Mouse (Mus musculus): ENCODE measurements around the gene Cat.
A peak's percentile ranks its signal among the peaks of the same experiment; 100 is the strongest.

Gene Cat

GRCm38 (mm10) chr2:103484617-103485401 lies at the start of gene Cat:
TSS of gene Cat (minus strand) at chr2:103485160.
- DNase-seq (ENCODE audit: low spot score in 2 of 2) = peak; percentile 94 to 96

GRCm38 (mm10) chr2:103525596-103525995 lies 40.6 kb upstream of the Cat start:
- DNase-seq (ENCODE audit: low spot score in 2 of 2) = no peak

DNA sequence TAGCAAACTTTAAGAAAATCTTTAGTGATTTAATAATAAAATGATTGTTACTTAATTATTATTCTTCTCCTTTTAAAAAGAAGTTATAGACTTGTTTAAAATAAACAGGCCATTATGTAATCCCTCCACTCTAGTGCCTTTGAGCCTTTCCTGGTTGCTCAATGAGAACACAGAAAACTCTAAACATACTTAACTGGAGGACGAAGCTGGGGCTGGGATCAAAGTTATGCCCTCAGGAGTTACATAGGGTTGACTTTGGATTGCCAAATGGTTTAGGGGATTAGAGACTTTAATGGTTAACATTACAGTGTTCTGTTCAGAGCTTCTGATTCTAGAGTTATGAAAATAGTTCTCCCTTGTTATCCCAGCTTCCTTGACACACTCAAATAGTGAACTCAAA lies 31.5 kb upstream of the Cat start:
- no peak for DNase-seq (ENCODE audit: low spot score in 2 of 2)

DNA sequence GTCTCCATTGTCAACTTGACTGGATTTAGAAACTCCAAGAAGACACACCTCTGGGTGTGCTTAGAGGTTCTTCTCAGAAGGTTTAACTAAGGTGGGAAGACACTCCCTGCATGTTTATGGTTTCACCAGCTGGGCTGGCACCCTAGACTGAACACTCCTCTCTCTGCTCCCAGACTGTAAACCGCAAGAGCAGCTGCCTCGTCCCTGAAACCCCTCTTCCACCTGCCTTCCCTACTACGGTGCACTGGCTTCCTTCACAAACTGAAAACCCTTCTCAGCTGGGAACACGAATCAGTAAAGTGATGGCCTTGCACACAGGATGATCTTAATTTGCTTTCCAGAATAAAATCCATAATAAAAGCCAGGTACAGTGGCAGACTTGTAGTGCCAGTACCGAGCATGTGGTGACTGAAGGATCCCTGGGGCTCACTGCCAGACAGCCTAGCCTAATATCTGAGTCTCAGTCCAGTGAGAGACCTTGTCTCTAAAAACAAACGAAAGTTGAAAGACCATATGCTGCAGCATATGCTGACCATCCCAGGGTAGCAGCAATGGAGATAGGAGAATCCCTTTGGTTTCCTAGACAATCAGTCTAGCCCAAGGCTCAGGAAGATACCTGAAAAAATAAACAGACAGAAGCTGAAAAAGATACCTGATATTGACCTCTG lies 30.7 kb upstream of the Cat start:
- DNase-seq (ENCODE audit: low spot score in 2 of 2) = no peak

GRCm38 (mm10) chr2:103512066-103512795 lies 27.3 kb upstream of the Cat start:
- DNase-seq (ENCODE audit: low spot score in 2 of 2) = no peak

DNA sequence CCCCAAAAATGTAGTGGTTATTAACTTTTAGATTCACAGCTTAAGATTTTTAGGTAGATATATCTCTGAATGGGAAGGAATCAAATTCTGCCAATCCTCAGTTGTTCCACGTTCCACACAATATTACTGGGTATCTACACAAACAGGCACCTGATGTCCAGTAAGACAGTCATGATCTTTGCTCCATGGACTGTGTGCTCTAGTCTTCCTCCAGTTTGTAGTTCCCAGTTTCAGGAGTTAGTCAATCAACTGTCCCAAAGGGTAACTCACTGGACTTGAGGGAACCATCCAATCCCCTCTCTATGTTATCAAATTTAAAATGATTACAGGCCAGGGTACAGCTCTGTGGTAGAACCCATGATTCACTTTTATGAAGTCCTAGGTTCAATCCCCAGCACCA lies 26.7 kb upstream of the Cat start:
- no peak for DNase-seq (ENCODE audit: low spot score in 2 of 2)

- DNase-seq (ENCODE audit: low spot score in 2 of 2) = no peak
Measured at GRCm38 (mm10) chr2:103511042-103511441, 26.1 kb upstream of the Cat start.

GRCm38 (mm10) chr2:103507651-103508050 lies 22.7 kb upstream of the Cat start:
- DNase-seq (ENCODE audit: low spot score in 2 of 2) = no peak

DNA sequence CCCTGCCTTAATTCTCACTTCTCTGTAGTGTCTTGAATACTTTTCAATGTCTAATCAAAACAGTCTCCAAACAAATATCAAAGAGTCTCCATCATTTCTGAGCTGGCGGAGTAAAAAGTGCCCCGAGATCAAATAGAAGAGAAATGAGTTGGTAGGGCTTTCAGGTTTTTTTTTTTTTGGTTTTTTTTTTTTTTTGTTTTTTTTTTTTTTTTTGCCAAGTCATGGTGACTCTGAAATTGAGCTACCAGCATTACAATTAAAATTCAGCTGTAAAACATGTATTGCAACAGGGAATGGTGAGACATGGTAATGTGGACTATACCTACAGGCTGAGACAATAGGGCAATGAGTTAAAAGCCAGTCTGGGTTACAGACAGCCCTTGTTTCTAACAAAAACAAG lies 21.0 kb upstream of the Cat start:
- DNase-seq (ENCODE audit: low spot score in 2 of 2) = no peak

DNA sequence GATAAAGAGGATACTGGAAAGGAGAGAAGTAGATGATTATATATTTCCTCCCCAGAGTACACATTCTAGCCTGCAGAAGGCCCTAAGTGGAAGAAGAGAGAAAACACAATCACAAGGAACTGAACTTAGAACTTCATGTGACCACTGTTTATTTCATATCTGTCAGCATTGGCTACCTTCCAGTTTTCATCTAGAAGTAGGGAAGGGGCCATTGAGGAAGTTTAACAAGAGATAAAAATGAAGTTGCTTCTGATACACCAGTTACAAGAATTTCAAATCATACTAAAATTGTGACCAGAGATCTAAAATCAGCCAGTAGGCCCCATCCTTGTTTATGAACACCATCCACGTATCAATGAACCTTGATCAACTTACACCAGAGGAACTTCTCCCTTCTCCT lies 19.5 kb upstream of the Cat start:
- DNase-seq (ENCODE audit: low spot score in 2 of 2) = no peak

- DNase-seq (ENCODE audit: low spot score in 2 of 2) = no peak
Measured at GRCm38 (mm10) chr2:103500769-103501168, 15.8 kb upstream of the Cat start.

- DNase-seq (ENCODE audit: low spot score in 2 of 2) = peak; percentile 36 to 47
Measured at GRCm38 (mm10) chr2:103495633-103496418, 10.9 kb upstream of the Cat start.

- no peak for DNase-seq (ENCODE audit: low spot score in 2 of 2)
Measured at GRCm38 (mm10) chr2:103493827-103494226, 8.9 kb upstream of the Cat start.

- no peak for DNase-seq (ENCODE audit: low spot score in 2 of 2)
Measured at GRCm38 (mm10) chr2:103492526-103492925, 7.6 kb upstream of the Cat start.

DNA sequence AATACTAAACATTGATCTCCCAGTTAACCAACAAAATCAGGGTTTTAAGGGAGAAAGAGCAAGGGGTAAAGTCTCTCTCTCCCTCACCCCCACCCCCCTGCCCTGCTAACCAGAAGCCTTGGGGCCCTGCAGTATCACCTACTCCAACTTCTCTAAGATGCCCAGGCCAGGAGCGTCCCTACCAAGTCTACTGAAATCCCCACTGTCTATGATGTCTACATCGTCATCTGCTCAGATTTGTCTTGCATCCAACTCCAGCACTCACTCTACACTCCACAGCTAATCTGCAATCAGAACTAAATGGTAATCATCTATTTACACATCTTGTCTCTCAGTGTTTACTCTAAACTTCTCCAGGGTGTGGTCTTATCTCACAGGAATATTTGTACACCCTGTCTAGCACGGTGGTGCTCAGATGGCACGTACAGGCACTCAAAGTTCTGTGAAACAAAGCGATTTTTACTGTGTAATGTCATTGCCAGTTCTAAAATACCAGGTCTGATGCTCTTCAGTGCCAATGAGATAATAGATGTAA lies 907 bp downstream of the Cat start:
- DNase-seq (ENCODE audit: low spot score in 2 of 2) = no peak

GRCm38 (mm10) chr2:103483289-103483985 lies 1.5 kb downstream of the Cat start:
- peak in 1 of 2 experiments; percentile 22 for DNase-seq (ENCODE audit: low spot score in 2 of 2)

DNA sequence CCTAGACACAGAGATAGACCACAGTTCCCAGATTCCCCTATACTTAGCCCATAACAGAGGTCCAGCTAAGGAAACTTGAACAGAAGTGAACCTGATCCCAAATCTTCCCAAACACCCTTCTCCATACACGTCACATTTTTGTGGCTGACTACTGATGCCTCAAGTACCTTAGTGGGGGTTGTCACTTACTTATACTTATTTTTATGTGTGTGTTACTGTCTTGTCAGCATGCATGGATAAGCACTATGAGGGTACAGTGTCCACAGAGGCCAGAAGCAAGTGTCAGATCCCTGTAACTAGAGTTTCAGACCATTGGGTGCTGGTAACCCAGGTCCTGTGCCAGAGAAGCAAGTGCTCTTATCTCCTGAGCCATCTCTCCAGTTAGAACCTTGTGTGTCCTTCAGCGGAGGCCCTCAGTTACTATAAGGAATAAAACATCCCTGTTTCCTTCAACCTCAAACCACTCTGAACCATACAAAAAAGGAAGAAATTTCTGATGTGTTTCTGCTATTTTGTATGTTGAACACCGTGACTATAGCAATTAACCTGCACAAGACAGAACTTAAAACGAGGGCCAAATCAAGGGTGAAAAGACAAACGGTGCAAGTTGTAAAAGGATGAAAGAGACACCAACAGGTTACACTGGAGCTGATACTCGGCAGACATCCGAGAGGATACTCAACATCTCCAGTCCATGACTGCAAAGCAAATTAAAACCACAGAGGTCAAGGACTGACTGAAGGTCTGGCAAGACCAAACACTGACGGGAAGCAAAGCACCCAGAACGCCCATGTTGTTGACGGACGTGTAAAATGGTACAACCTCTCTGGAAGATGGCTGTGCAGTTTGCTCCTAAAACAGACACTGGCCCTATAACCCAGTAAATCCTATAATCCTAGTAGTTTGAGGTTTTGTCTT lies 3.4 kb downstream of the Cat start:
- no peak for DNase-seq (ENCODE audit: low spot score in 2 of 2)

DNA sequence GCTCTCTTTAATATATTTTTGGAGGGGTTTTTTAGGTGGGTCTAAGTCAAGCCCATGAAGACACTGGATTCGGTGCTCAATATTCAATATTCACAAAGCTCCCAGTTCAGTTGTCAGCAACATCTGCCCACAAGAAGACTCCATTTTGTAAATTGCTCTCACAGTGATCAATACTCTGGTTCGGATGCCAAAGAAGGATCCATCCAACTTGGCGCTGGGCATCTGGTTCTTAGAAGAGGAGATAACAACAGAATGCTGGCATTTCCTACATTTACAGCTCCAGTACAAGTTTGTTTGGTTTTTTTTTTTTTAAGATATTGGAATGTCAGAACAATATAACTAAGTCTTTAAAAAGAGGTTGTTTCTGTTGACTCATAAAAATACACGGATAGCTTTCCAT lies 4.1 kb downstream of the Cat start:
- no peak for DNase-seq (ENCODE audit: low spot score in 2 of 2)

- DNase-seq (ENCODE audit: low spot score in 2 of 2) = peak in 1 of 2 experiments; percentile 50
Measured at GRCm38 (mm10) chr2:103480240-103480639, 4.7 kb downstream of the Cat start.

- no peak for DNase-seq (ENCODE audit: low spot score in 2 of 2)
Measured at GRCm38 (mm10) chr2:103478326-103478725, 6.6 kb downstream of the Cat start.

All from spleen, postnatal 36 days (tissue).